Comparison of ENCODE assay signal across 8 mouse cellular contexts in the genomic region with DNA sequence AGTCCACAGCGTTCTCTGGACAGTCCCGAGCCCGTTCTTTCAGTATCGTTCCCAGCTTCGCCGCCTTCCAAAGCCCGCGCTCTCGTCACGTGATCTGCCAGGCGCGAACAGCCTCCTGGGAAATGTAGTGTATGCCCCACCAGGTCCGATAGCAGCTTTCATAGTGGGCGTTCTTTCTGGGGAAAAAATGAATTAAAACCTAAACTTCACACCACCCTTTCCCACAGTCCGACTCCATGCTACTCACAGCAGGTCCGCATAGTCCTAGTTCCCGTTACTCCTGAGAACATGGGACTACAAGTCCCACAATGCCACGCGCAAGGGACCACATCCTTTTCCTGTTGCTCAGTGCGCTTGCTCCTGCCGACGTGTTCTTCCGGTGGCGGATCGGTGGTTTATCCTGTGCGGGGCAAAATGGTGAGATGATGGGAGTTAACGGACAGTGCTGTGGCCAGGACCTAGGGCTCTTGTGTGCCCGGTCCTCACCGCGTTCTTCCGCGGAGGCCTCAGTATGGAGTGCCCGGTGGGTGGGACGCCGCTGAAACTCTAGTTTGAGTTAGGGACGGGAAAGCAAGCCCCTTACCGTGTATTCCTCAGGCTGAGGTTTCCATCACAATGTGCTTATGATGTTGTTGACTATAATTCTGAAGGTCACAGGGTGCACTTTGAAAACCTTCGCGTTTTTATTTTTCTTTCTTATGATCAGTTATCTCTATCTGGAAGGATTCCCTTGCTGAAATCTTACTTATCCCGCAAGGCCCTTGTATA. TPM values are rescaled to one million over a fixed set of nuclear protein-coding genes. Genes with fewer than 3 reads are reported as not detected.
DNase-seq lines count a peak whose midpoint lies in the region; ATAC-seq and TF ChIP-seq lines count a peak whose summit lies in the region.

Gene Tmem258 (plus strand): TSS at position 167 of the 768 bp plus-strand sequence.
Gene Fen1 (minus strand): TSS at position 322 of the 768 bp plus-strand sequence.

- TF ChIP-seq CTCF in heart, postnatal 0 days (IDR thresholded peaks at IDR 0.05; ENCODE audit: low read depth): no peak
- TF ChIP-seq CTCF in testis, adult 2 months (IDR thresholded peaks at IDR 0.05; ENCODE audit: control insufficient read depth, insufficient read depth, insufficient replicate concordance, low read depth, low read length): no peak

- peak within 1 kb of the TSS; percentile 85 for H3K27ac ChIP-seq in forebrain, embryonic 12.5 days
- peak within 1 kb of the TSS; percentile 75 for H3K27ac ChIP-seq in heart, postnatal 0 days (ENCODE audit: low read depth)
- H3K27ac ChIP-seq in liver, embryonic 16.5 days (ENCODE audit: low read length): peak within 1 kb of the TSS; percentile 92
- H3K27ac ChIP-seq in neural tube, embryonic 13.5 days (replicated peaks): peak within 1 kb of the TSS; percentile 83
- H3K27ac ChIP-seq in testis, adult 2 months (ENCODE audit: control insufficient read depth, insufficient read depth, low read depth, low read length): peak within 1 kb of the TSS; percentile 99

- peak; percentile 92 to 96 for DNase-seq in CD8-positive naive resting alpha-beta T cell, adult 2 months (ENCODE audit: low read depth in 2 of 2, low spot score in 2 of 2)
- peak; percentile 81 for DNase-seq in c-Kit-positive CD71-positive TER-119-negative erythroid progenitor cells, embryonic 14.5 days (ENCODE audit: low read depth)
- peak; percentile 88 for DNase-seq in heart, postnatal 0 days (ENCODE audit: low spot score)
- DNase-seq in kidney, postnatal 4 days: peak; percentile 94 to 95

- H3K4me2 ChIP-seq in forebrain, embryonic 12.5 days: peak within 1 kb of the TSS; percentile 91
- H3K4me2 ChIP-seq in heart, postnatal 0 days (ENCODE audit: low read depth, low read length): peak within 1 kb of the TSS; percentile 78
- peak within 1 kb of the TSS; percentile 69 for H3K4me2 ChIP-seq in liver, embryonic 16.5 days (ENCODE audit: low read depth, low read length)
- peak within 1 kb of the TSS; percentile 93 for H3K4me2 ChIP-seq in neural tube, embryonic 13.5 days

- H3K36me3 ChIP-seq in forebrain, embryonic 12.5 days (replicated peaks): peaks cover 55% of the 10 kb centered on the region
- H3K36me3 ChIP-seq in heart, postnatal 0 days (replicated peaks; ENCODE audit: control insufficient read depth, insufficient read depth, low read length): peaks cover 43% of the 10 kb centered on the region
- H3K36me3 ChIP-seq in liver, embryonic 16.5 days (ENCODE audit: control insufficient read depth, insufficient read depth): peaks cover 32% of the 10 kb centered on the region
- peaks cover 53% of the 10 kb centered on the region for H3K36me3 ChIP-seq in neural tube, embryonic 13.5 days
- H3K36me3 ChIP-seq in testis, adult 2 months (ENCODE audit: control insufficient read depth, insufficient read depth, low read length): no peaks in the 10 kb centered on the region

- H3K27me3 ChIP-seq in forebrain, embryonic 12.5 days: no peaks in the 10 kb centered on the region
- no peaks in the 10 kb centered on the region for H3K27me3 ChIP-seq in heart, postnatal 0 days (ENCODE audit: control insufficient read depth, insufficient read depth, low read length)
- no peaks in the 10 kb centered on the region for H3K27me3 ChIP-seq in liver, embryonic 16.5 days (ENCODE audit: control insufficient read depth, insufficient read depth, low read depth, low read length)
- no peaks in the 10 kb centered on the region for H3K27me3 ChIP-seq in neural tube, embryonic 13.5 days
- H3K27me3 ChIP-seq in testis, adult 2 months (ENCODE audit: control insufficient read depth, insufficient read depth, low read length): no peaks in the 10 kb centered on the region

- TF ChIP-seq EP300 in heart, postnatal 0 days (IDR thresholded peaks at IDR 0.05; ENCODE audit: low read depth): no peak

- H3K4me1 ChIP-seq in forebrain, embryonic 12.5 days: peaks cover 17% of the 10 kb centered on the region
- peaks cover 9% of the 10 kb centered on the region; the same call in 1 of the 2 replicates for H3K4me1 ChIP-seq in heart, postnatal 0 days (ENCODE audit: control insufficient read depth, insufficient read depth)
- H3K4me1 ChIP-seq in liver, embryonic 16.5 days (ENCODE audit: control insufficient read depth, low read depth, low read length): peaks cover 23% of the 10 kb centered on the region
- H3K4me1 ChIP-seq in neural tube, embryonic 13.5 days (replicated peaks): peaks cover 21% of the 10 kb centered on the region
- H3K4me1 ChIP-seq in testis, adult 2 months (ENCODE audit: control insufficient read depth, insufficient read depth, low read length): no peaks in the 10 kb centered on the region

- whole genome bisulfite sequencing in forebrain, embryonic 12.5 days: under 1% methylated on average over 40 of the region's 40 CpGs
- WGBS in heart, postnatal 0 days: under 1% methylated on average over 40 of the region's 40 CpGs
- WGBS in liver, embryonic 16.5 days (ENCODE audit: insufficient replicate concordance): under 1% methylated on average over 40 of the region's 40 CpGs
- WGBS in neural tube, embryonic 13.5 days: under 1% methylated on average over 40 of the region's 40 CpGs

- no peaks in the 10 kb centered on the region for H3K9me3 ChIP-seq in forebrain, embryonic 12.5 days
- H3K9me3 ChIP-seq in heart, postnatal 0 days (replicated peaks; ENCODE audit: control insufficient read depth, low read length): no peaks in the 10 kb centered on the region
- H3K9me3 ChIP-seq in liver, embryonic 16.5 days (replicated peaks; ENCODE audit: control insufficient read depth, low read length): no peaks in the 10 kb centered on the region
- no peaks in the 10 kb centered on the region for H3K9me3 ChIP-seq in neural tube, embryonic 13.5 days

- TF ChIP-seq POLR2A in testis, adult 2 months (IDR thresholded peaks at IDR 0.05; ENCODE audit: control insufficient read depth, low read depth, low read length): peak; percentile 92

- peak within 1 kb of the TSS; percentile 90 for H3K4me3 ChIP-seq in forebrain, embryonic 12.5 days (replicated peaks)
- H3K4me3 ChIP-seq in heart, postnatal 0 days (ENCODE audit: low read depth, low read length): peak within 1 kb of the TSS; percentile 75
- peak within 1 kb of the TSS; percentile 77 for H3K4me3 ChIP-seq in liver, embryonic 16.5 days (ENCODE audit: low read depth, low read length)
- H3K4me3 ChIP-seq in neural tube, embryonic 13.5 days: peak within 1 kb of the TSS; percentile 70
- H3K4me3 ChIP-seq in testis, adult 2 months (ENCODE audit: control insufficient read depth, low read depth, low read length): peak within 1 kb of the TSS; percentile 99

- peak within 1 kb of the TSS; percentile 88 for H3K9ac ChIP-seq in forebrain, embryonic 12.5 days
- peak within 1 kb of the TSS; percentile 66 for H3K9ac ChIP-seq in heart, postnatal 0 days (replicated peaks; ENCODE audit: low read depth, low read length)
- H3K9ac ChIP-seq in liver, embryonic 16.5 days (ENCODE audit: low read depth, low read length): peak within 1 kb of the TSS; percentile 82
- peak within 1 kb of the TSS; percentile 83 for H3K9ac ChIP-seq in neural tube, embryonic 13.5 days

- peak; percentile 94 for ATAC-seq in forebrain, embryonic 12.5 days (ENCODE audit: low FRiP score)
- peak; percentile 94 for ATAC-seq in heart, postnatal 0 days (ENCODE audit: insufficient read depth, low read depth)
- ATAC-seq in liver, embryonic 16.5 days (ENCODE audit: low read depth): peak; percentile 84
- ATAC-seq in neural tube, embryonic 13.5 days (ENCODE audit: low read depth): peak; percentile 92

RNA-seq across cellular contexts. Expression of gene Tmem258, which starts in this region (rescaled TPM):
- polyA plus RNA-seq in forebrain, embryonic 12.5 days (2016; fragmentation: Nextera tagmentation; extraction: Ambion mirVana): 336 and 355 TPM in 2 replicates
- 188 and 194 TPM in 2 replicates for total RNA-seq in heart, postnatal 0 days (2014; rRNA removed; ENCODE audit: low replicate concordance)
- 367 and 368 TPM in 2 replicates for polyA plus RNA-seq in heart, postnatal 0 days (2015; fragmentation: Nextera tagmentation; extraction: Ambion mirVana)
- 277 and 304 TPM in 2 replicates for polyA plus RNA-seq in liver, embryonic 16.5 days (2015; fragmentation: Nextera tagmentation; extraction: Ambion mirVana)
- polyA plus RNA-seq in neural tube, embryonic 13.5 days (2015; fragmentation: Nextera tagmentation; extraction: Ambion mirVana): 347 and 404 TPM in 2 replicates
- 329 and 331 TPM in 2 replicates for polyA plus RNA-seq in testis, adult 2 months (2012; rRNA removed)

RNA-seq across cellular contexts. Expression of gene Fen1, which starts in this region (rescaled TPM):
- 130 and 134 TPM in 2 replicates for polyA plus RNA-seq in forebrain, embryonic 12.5 days (2016; fragmentation: Nextera tagmentation; extraction: Ambion mirVana)
- 32.9 and 34.9 TPM in 2 replicates for total RNA-seq in heart, postnatal 0 days (2014; rRNA removed; ENCODE audit: low replicate concordance)
- 19.1 and 20.2 TPM in 2 replicates for polyA plus RNA-seq in heart, postnatal 0 days (2015; fragmentation: Nextera tagmentation; extraction: Ambion mirVana)
- polyA plus RNA-seq in liver, embryonic 16.5 days (2015; fragmentation: Nextera tagmentation; extraction: Ambion mirVana): 114 and 125 TPM in 2 replicates
- 31.6 and 33.4 TPM in 2 replicates for polyA plus RNA-seq in neural tube, embryonic 13.5 days (2015; fragmentation: Nextera tagmentation; extraction: Ambion mirVana)
- polyA plus RNA-seq in testis, adult 2 months (2012; rRNA removed): 28.7 and 29.7 TPM in 2 replicates

Comparison
In these comparisons a context has a peak if more than half of its experiments do, and no peak if none do; other contexts are left out.
1. Peak in every context shown above with its lines: DNase-seq, ATAC-seq, H3K4me3 ChIP-seq and H3K27ac ChIP-seq.